Mouse (Mus musculus): Measurements from ENCODE around the gene Kit. TPM values are rescaled to one million over a fixed set of nuclear protein-coding genes. Genes with fewer than 3 reads are reported as not detected.

Gene Kit
- polyA plus RNA-seq, 1 experiment from 2014 or later, result 6.8 TPM

- WGBS (ENCODE audit: insufficient replicate concordance), result 81% methylated on average over 8 of the region's 8 CpGs
- no peaks in the 10 kb centered on the region for H3K9me3 ChIP-seq (ENCODE audit: low read length)
Observed at GRCm38 (mm10) chr5:75653431-75653830, 78.7 kb downstream of the Kit start.

GRCm38 (mm10) chr5:75658575-75658974, 83.9 kb downstream of the Kit start:
- no peak for TF ChIP-seq EP300 (IDR thresholded peaks at IDR 0.05; ENCODE audit: low read depth)
- no peak for TF ChIP-seq CTCF (IDR thresholded peaks at IDR 0.05; ENCODE audit: low read depth)
- Histone ChIP-seq H3K4me3 (ENCODE audit: low read depth, low read length) (no peak overlapping the region), H3K4me2 (ENCODE audit: low read depth, low read length) (no peak overlapping the region), H3K36me3 (replicated peaks; ENCODE audit: insufficient read depth, low read length) (no peaks in the 10 kb centered on the region), H3K4me1 (ENCODE audit: insufficient read depth) (no peaks in the 10 kb centered on the region), H3K27ac (ENCODE audit: low read depth) (no peak overlapping the region), H3K27me3 (ENCODE audit: insufficient read depth, low read length) (no peaks in the 10 kb centered on the region), H3K9me3 (ENCODE audit: low read length) (no peaks in the 10 kb centered on the region), H3K9ac (replicated peaks) (no peak overlapping the region)
- ATAC-seq (no peak), DNase-seq (no peak)
- WGBS (ENCODE audit: insufficient replicate concordance), result 73% methylated on average over 6 of the region's 6 CpGs

More at GRCm38 (mm10) chr5:75653431-75653830, 78.7 kb downstream of the Kit start:
- Histone ChIP-seq H3K4me3 (ENCODE audit: low read depth, low read length) (no peak overlapping the region), H3K27ac (ENCODE audit: low read depth) (no peak overlapping the region), H3K4me2 (ENCODE audit: low read depth, low read length) (no peak overlapping the region), H3K27me3 (ENCODE audit: insufficient read depth, low read length) (no peaks in the 10 kb centered on the region), H3K9ac (replicated peaks) (no peak overlapping the region), H3K36me3 (replicated peaks; ENCODE audit: insufficient read depth, low read length) (no peaks in the 10 kb centered on the region; the same call in 1 of the 2 replicates), H3K4me1 (ENCODE audit: insufficient read depth) (no peaks in the 10 kb centered on the region)
- TF ChIP-seq CTCF (IDR thresholded peaks at IDR 0.05; ENCODE audit: low read depth) (no peak), EP300 (IDR thresholded peaks at IDR 0.05; ENCODE audit: low read depth) (no peak)
- ATAC-seq, result no peak
- no peak for DNase-seq

- no peak overlapping the region for H3K9ac ChIP-seq (replicated peaks)
- H3K27ac ChIP-seq (ENCODE audit: low read depth), result no peak overlapping the region
- no peak for TF ChIP-seq EP300 (IDR thresholded peaks at IDR 0.05; ENCODE audit: low read depth)
- TF ChIP-seq CTCF (IDR thresholded peaks at IDR 0.05; ENCODE audit: low read depth), result no peak
- WGBS (ENCODE audit: insufficient replicate concordance), result 95% methylated on average over 27 of the region's 27 CpGs
- no peak for ATAC-seq
- no peak for DNase-seq
- no peaks in the 10 kb centered on the region for H3K27me3 ChIP-seq (ENCODE audit: insufficient read depth, low read length)
- H3K4me1 ChIP-seq (ENCODE audit: insufficient read depth), result no peaks in the 10 kb centered on the region
- H3K9me3 ChIP-seq (ENCODE audit: low read length), result no peaks in the 10 kb centered on the region
- H3K36me3 ChIP-seq (replicated peaks; ENCODE audit: insufficient read depth, low read length), result no peaks in the 10 kb centered on the region
- no peak overlapping the region for H3K4me2 ChIP-seq (ENCODE audit: low read depth, low read length)
- no peak overlapping the region for H3K4me3 ChIP-seq (ENCODE audit: low read depth, low read length)
Observed at GRCm38 (mm10) chr5:75660342-75660741, 85.6 kb downstream of the Kit start.

GRCm38 (mm10) chr5:75662466-75662865, 87.8 kb downstream of the Kit start:
- no peak for DNase-seq
- Histone ChIP-seq H3K4me2 (ENCODE audit: low read depth, low read length) (no peak overlapping the region), H3K4me1 (ENCODE audit: insufficient read depth) (no peaks in the 10 kb centered on the region), H3K4me3 (ENCODE audit: low read depth, low read length) (no peak overlapping the region), H3K36me3 (replicated peaks; ENCODE audit: insufficient read depth, low read length) (no peaks in the 10 kb centered on the region), H3K9me3 (ENCODE audit: low read length) (no peaks in the 10 kb centered on the region), H3K9ac (replicated peaks) (no peak overlapping the region), H3K27me3 (ENCODE audit: insufficient read depth, low read length) (no peaks in the 10 kb centered on the region), H3K27ac (ENCODE audit: low read depth) (no peak overlapping the region)
- TF ChIP-seq CTCF (IDR thresholded peaks at IDR 0.05; ENCODE audit: low read depth), result no peak
- no peak for TF ChIP-seq EP300 (IDR thresholded peaks at IDR 0.05; ENCODE audit: low read depth)
- no peak for ATAC-seq
- 83% methylated on average over 12 of the region's 12 CpGs for WGBS (ENCODE audit: insufficient replicate concordance)

GRCm38 (mm10) chr5:75663768-75664167, 89.1 kb downstream of the Kit start:
- Histone ChIP-seq H3K36me3 (replicated peaks; ENCODE audit: insufficient read depth, low read length) (no peaks in the 10 kb centered on the region), H3K27ac (ENCODE audit: low read depth) (no peak overlapping the region), H3K4me1 (ENCODE audit: insufficient read depth) (no peaks in the 10 kb centered on the region), H3K27me3 (ENCODE audit: insufficient read depth, low read length) (no peaks in the 10 kb centered on the region), H3K4me2 (ENCODE audit: low read depth, low read length) (no peak overlapping the region), H3K9me3 (ENCODE audit: low read length) (no peaks in the 10 kb centered on the region), H3K9ac (replicated peaks) (no peak overlapping the region), H3K4me3 (ENCODE audit: low read depth, low read length) (no peak overlapping the region)
- TF ChIP-seq EP300 (IDR thresholded peaks at IDR 0.05; ENCODE audit: low read depth) (no peak), CTCF (IDR thresholded peaks at IDR 0.05; ENCODE audit: low read depth) (no peak)
- DNase-seq, result no peak
- ATAC-seq, result no peak
- 86% methylated on average over 2 of the region's 2 CpGs for WGBS (ENCODE audit: insufficient replicate concordance)

GRCm38 (mm10) chr5:75667083-75667482, 92.4 kb downstream of the Kit start:
- ATAC-seq, result no peak
- H3K27me3 ChIP-seq (ENCODE audit: insufficient read depth, low read length), result no peaks in the 10 kb centered on the region
- DNase-seq, result no peak
- H3K36me3 ChIP-seq (replicated peaks; ENCODE audit: insufficient read depth, low read length), result no peaks in the 10 kb centered on the region
- H3K4me3 ChIP-seq (ENCODE audit: low read depth, low read length), result no peak overlapping the region
- no peak for TF ChIP-seq CTCF (IDR thresholded peaks at IDR 0.05; ENCODE audit: low read depth)
- TF ChIP-seq EP300 (IDR thresholded peaks at IDR 0.05; ENCODE audit: low read depth), result no peak
- WGBS (ENCODE audit: insufficient replicate concordance), result 49% methylated on average over 3 of the region's 3 CpGs
- no peak overlapping the region for H3K27ac ChIP-seq (ENCODE audit: low read depth)
- H3K9me3 ChIP-seq (ENCODE audit: low read length), result no peaks in the 10 kb centered on the region
- H3K4me2 ChIP-seq (ENCODE audit: low read depth, low read length), result no peak overlapping the region
- no peak overlapping the region for H3K9ac ChIP-seq (replicated peaks)
- no peaks in the 10 kb centered on the region for H3K4me1 ChIP-seq (ENCODE audit: insufficient read depth)
